Mouse (Mus musculus): ENCODE data around the gene Dmbx1. TPM values are rescaled to one million over a fixed set of nuclear protein-coding genes. Genes with fewer than 3 reads are reported as not detected.

Dmbx1 gene
- polyA plus RNA-seq, 1 experiment from 2014 or later, result not detected

- Histone ChIP-seq H3K9me3 (no peaks in the 10 kb centered on the region), H3K27me3 (replicated peaks) (peaks cover 31% of the 10 kb centered on the region), H3K4me2 (replicated peaks) (no peak overlapping the region), H3K27ac (no peak overlapping the region), H3K4me1 (replicated peaks) (no peaks in the 10 kb centered on the region), H3K36me3 (no peaks in the 10 kb centered on the region), H3K4me3 (replicated peaks) (no peak overlapping the region), H3K9ac (no peak overlapping the region)
- 20% methylated on average over 7 of the region's 7 CpGs for WGBS
- no peak for ATAC-seq
Measured at GRCm38 (mm10) chr4:115905701-115906100, 34.0 kb downstream of the Dmbx1 start.

DNA sequence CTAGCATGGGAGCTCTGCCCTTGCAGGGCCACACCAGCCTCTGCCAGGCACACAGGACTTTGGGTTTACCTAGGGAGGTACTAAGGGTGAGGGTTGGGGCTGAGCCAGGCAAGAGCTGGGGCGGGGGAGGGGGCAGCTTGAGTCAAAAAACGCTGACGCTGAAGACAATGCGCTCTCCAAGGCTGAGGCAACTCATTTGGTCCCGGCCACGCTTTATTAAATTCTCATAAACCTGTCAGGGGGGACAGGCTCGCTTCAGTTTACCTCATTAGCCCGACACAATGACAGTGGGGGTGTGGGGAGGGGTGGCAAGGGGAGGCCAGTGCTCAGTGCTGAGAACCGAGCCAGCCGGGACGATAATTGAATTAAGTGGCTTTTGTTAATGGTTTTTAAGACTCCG, 35.4 kb downstream of the Dmbx1 start:
- Histone ChIP-seq H3K27me3 (replicated peaks) (peaks cover 43% of the 10 kb centered on the region), H3K27ac (no peak overlapping the region), H3K9ac (no peak overlapping the region), H3K4me1 (replicated peaks) (no peaks in the 10 kb centered on the region), H3K4me2 (replicated peaks) (no peak overlapping the region), H3K4me3 (replicated peaks) (no peak overlapping the region), H3K9me3 (no peaks in the 10 kb centered on the region), H3K36me3 (no peaks in the 10 kb centered on the region)
- 21% methylated on average over 12 of the region's 12 CpGs for WGBS
- ATAC-seq, result no peak

GRCm38 (mm10) chr4:115902816-115903215, 36.9 kb downstream of the Dmbx1 start:
- no peaks in the 10 kb centered on the region for H3K36me3 ChIP-seq
- no peak overlapping the region for H3K4me2 ChIP-seq (replicated peaks)
- WGBS, result 17% methylated on average over 5 of the region's 5 CpGs
- no peak overlapping the region for H3K4me3 ChIP-seq (replicated peaks)
- H3K27me3 ChIP-seq (replicated peaks), result peaks cover 55% of the 10 kb centered on the region
- H3K9me3 ChIP-seq, result no peaks in the 10 kb centered on the region
- no peak for ATAC-seq
- H3K9ac ChIP-seq, result no peak overlapping the region
- H3K4me1 ChIP-seq (replicated peaks), result peaks cover 5% of the 10 kb centered on the region; the same call in 1 of the 2 replicates
- no peak overlapping the region for H3K27ac ChIP-seq

DNA sequence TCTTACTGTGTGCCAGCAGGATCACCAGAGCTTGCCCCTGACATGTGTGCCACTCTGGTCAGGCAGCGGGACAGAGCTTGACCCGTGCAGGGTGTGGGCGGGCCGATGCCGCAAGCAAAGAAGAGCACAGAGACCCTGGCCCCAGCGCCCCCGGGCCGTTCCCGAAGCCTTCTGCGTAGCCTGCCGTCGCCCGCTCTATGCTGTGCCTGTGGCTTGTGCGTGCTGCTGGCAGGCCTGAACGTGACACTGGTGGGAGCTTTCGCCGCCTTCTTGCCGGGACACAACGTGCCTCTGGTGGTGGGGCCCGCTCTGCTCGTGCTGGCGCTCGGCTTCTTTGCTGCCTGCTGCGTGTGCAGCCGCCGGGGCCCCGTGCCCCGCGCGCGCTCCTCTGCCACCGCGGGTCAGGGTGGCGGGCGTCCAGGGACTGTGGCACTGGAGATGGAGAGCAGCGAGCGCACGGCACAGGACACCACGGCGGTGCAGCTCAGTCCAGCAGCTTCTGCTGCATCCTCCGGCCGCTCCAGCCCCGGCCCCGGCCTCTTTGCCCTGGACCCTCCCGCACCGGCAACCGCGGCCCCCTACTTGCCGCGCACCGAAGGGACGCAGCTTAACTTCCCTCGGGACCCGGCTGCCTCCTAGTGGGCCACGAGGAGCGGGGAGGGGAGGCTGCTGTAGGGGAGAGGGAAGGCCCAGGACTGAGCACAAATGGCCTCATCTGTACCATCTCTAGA, 41.7 kb downstream of the Dmbx1 start:
- H3K4me1 ChIP-seq (replicated peaks), result peaks cover 5% of the 10 kb centered on the region; the same call in 1 of the 2 replicates
- under 1% methylated on average over 56 of the region's 56 CpGs for WGBS
- H3K4me2 ChIP-seq (replicated peaks), result peak overlapping the region; percentile 75
- no peak overlapping the region; the same call in 1 of the 2 replicates for H3K9ac ChIP-seq
- peak; percentile 35 for ATAC-seq
- H3K36me3 ChIP-seq, result no peaks in the 10 kb centered on the region
- H3K27ac ChIP-seq, result no peak overlapping the region
- no peaks in the 10 kb centered on the region for H3K9me3 ChIP-seq
- H3K27me3 ChIP-seq (replicated peaks), result peaks cover 53% of the 10 kb centered on the region
- peak overlapping the region; percentile 35 for H3K4me3 ChIP-seq (replicated peaks)

GRCm38 (mm10) chr4:115894281-115894680, 45.4 kb downstream of the Dmbx1 start:
- no peak overlapping the region for H3K27ac ChIP-seq
- H3K9ac ChIP-seq, result no peak overlapping the region
- no peak overlapping the region for H3K4me3 ChIP-seq (replicated peaks)
- no peak overlapping the region for H3K4me2 ChIP-seq (replicated peaks)
- no peak for ATAC-seq
- H3K36me3 ChIP-seq, result no peaks in the 10 kb centered on the region
- WGBS, result 17% methylated on average over 3 of the region's 3 CpGs
- H3K27me3 ChIP-seq (replicated peaks), result peaks cover 53% of the 10 kb centered on the region
- no peaks in the 10 kb centered on the region for H3K9me3 ChIP-seq
- H3K4me1 ChIP-seq (replicated peaks), result peaks cover 10% of the 10 kb centered on the region; the same call in 1 of the 2 replicates

DNA sequence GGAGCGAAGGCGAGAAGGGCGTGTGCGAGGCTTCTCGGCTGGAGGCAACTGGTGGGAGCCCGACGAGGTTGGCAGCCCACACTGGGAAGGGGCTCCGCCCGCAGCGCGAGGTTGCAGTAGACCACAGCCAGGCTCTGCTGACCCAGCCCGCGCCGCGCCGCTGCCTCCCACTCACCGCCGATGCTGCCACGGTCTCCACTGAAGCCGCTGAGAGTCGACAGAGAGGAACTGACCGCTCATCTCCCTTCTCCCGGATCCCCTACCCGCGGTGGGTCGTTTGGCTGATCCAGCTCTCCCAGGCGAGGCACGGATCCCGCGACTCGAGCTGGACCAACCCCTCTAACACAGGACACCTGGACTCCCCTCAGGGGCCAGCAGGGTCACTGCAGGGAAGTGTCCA, 49.2 kb downstream of the Dmbx1 start, which contains the start of gene 6430628N08Rik:
Gene 6430628N08Rik, plus strand, starts transcription at position 113 of the 400 bp plus-strand sequence.
- H3K4me2 ChIP-seq (replicated peaks), result peak within 1 kb of the TSS; percentile 58

DNA sequence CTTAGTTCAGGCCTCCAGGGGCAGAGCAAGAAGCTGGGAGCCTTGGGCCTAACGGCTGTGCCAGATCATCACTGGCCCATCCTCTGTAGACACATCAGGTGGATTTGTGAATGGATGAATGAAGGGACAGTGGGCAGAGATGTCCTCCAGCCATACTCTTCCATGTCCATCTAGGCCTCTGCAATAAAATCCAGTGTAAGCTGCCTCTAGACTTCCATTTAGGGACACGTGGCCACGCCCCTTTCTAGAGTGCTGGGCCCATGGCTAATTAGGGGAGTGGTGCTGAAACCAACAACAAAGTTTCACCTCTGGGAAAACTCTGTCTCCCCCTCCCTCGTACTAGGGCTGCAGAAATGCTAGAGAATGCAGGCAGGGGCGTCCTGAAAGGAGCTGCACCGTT, 49.7 kb downstream of the Dmbx1 start:
- 14% methylated on average over 6 of the region's 6 CpGs for WGBS
- no peaks in the 10 kb centered on the region for H3K9me3 ChIP-seq
- no peaks in the 10 kb centered on the region for H3K36me3 ChIP-seq
- H3K9ac ChIP-seq, result no peak overlapping the region
- peaks cover 5% of the 10 kb centered on the region; the same call in 1 of the 2 replicates for H3K4me1 ChIP-seq (replicated peaks)
- peak overlapping the region; percentile 58 for H3K4me2 ChIP-seq (replicated peaks)
- ATAC-seq, result 0 out of 2 replicates have a peak, but pooled peaks have one; percentile 28
- H3K27me3 ChIP-seq (replicated peaks), result peaks cover 28% of the 10 kb centered on the region
- peak overlapping the region; percentile 23; the same call in 1 of the 2 replicates for H3K4me3 ChIP-seq (replicated peaks)
- no peak overlapping the region for H3K27ac ChIP-seq

More for the DNA sequence above, 49.2 kb downstream of the Dmbx1 start, which contains the start of gene 6430628N08Rik:
- Histone ChIP-seq H3K9ac (no peak within 1 kb of the TSS), H3K27me3 (replicated peaks) (peaks cover 28% of the 10 kb centered on the region), H3K4me3 (replicated peaks) (peak within 1 kb of the TSS; percentile 23; the same call in 1 of the 2 replicates), H3K36me3 (no peaks in the 10 kb centered on the region), H3K4me1 (replicated peaks) (peaks cover 5% of the 10 kb centered on the region; the same call in 1 of the 2 replicates), H3K9me3 (no peaks in the 10 kb centered on the region), H3K27ac (no peak within 1 kb of the TSS)
- ATAC-seq, result 0 out of 2 replicates have a peak, but pooled peaks have one; percentile 43
- WGBS, result under 1% methylated on average over 31 of the region's 31 CpGs

DNA sequence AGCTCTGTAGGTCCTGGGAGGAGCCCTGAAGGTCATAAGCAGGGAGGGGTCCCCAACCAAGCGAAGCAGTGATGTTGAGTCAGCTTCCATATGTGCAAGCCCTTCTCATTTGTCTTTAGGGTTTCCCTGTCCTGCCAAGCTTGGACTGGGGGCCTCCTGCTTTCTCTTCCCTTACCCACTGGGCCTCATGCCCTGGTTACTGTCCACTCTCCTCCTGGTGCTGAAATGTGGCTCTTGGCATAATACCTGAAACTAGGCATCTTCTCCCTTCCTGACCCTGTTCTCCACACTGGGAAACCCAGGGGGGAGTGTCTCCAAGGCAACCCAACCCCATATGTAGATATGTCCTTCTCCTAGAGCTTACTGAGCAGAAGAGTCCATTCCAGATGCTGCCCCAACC, 52.9 kb downstream of the Dmbx1 start:
- ATAC-seq, result no peak
- no peak overlapping the region for H3K27ac ChIP-seq
- H3K36me3 ChIP-seq, result no peaks in the 10 kb centered on the region
- no peak overlapping the region for H3K4me2 ChIP-seq (replicated peaks)
- H3K4me1 ChIP-seq (replicated peaks), result peaks cover 5% of the 10 kb centered on the region; the same call in 1 of the 2 replicates
- 45% methylated on average over 1 of the region's 1 CpGs for WGBS
- H3K4me3 ChIP-seq (replicated peaks), result no peak overlapping the region
- no peak overlapping the region for H3K9ac ChIP-seq
- no peaks in the 10 kb centered on the region for H3K9me3 ChIP-seq
- peaks cover 23% of the 10 kb centered on the region for H3K27me3 ChIP-seq (replicated peaks)

GRCm38 (mm10) chr4:115885846-115886245, 53.9 kb downstream of the Dmbx1 start:
- ATAC-seq, result no peak
- peaks cover 5% of the 10 kb centered on the region; the same call in 1 of the 2 replicates for H3K4me1 ChIP-seq (replicated peaks)
- H3K27ac ChIP-seq, result no peak overlapping the region
- H3K4me2 ChIP-seq (replicated peaks), result no peak overlapping the region
- WGBS, result 72% methylated on average over 3 of the region's 3 CpGs
- no peak overlapping the region for H3K4me3 ChIP-seq (replicated peaks)
- no peaks in the 10 kb centered on the region for H3K36me3 ChIP-seq
- H3K9me3 ChIP-seq, result no peaks in the 10 kb centered on the region
- peaks cover 14% of the 10 kb centered on the region for H3K27me3 ChIP-seq (replicated peaks)
- H3K9ac ChIP-seq, result no peak overlapping the region

DNA sequence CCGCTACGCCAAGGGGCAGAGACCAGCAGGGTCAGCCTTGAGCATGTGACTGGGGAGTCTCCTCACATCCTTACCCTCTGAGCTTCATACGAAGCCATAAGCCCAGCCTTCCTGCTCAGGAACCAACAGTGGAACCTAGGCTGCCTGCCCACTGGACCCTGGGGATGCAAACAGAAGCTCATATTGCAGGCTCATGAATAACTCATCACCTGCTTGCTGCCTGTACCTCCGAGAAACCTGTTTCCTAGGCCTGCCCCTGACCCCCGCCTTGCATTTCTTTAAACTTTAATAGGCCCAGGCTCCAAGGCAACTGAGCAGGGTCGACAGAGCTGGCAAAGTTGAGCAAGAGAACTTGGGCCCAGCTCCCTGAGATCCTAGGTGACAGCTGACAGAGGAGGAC, 55.7 kb downstream of the Dmbx1 start, which contains the start of gene Kncn:
Gene Kncn, plus strand, starts transcription at position 379 of the 400 bp plus-strand sequence.
- Histone ChIP-seq H3K4me2 (replicated peaks) (no peak within 1 kb of the TSS), H3K9me3 (no peaks in the 10 kb centered on the region), H3K9ac (no peak within 1 kb of the TSS), H3K27ac (no peak within 1 kb of the TSS), H3K4me1 (replicated peaks) (no peaks in the 10 kb centered on the region), H3K4me3 (replicated peaks) (no peak within 1 kb of the TSS), H3K36me3 (no peaks in the 10 kb centered on the region), H3K27me3 (replicated peaks) (0 out of 2 replicates have a peak, but pooled peaks cover 2% of the 10 kb centered on the region)
- WGBS, result 76% methylated on average over 6 of the region's 6 CpGs
- ATAC-seq, result no peak

GRCm38 (mm10) chr4:115882195-115882594, 57.5 kb downstream of the Dmbx1 start:
- Histone ChIP-seq H3K27ac (no peak overlapping the region), H3K36me3 (no peaks in the 10 kb centered on the region), H3K9me3 (no peaks in the 10 kb centered on the region), H3K27me3 (replicated peaks) (no peaks in the 10 kb centered on the region), H3K9ac (no peak overlapping the region), H3K4me1 (replicated peaks) (no peaks in the 10 kb centered on the region), H3K4me2 (replicated peaks) (no peak overlapping the region), H3K4me3 (replicated peaks) (no peak overlapping the region)
- 53% methylated on average over 4 of the region's 4 CpGs for WGBS
- no peak for ATAC-seq

GRCm38 (mm10) chr4:115881183-115881582, 58.5 kb downstream of the Dmbx1 start:
- 30% methylated on average over 1 of the region's 1 CpGs for WGBS
- H3K4me3 ChIP-seq (replicated peaks), result no peak overlapping the region
- H3K27ac ChIP-seq, result no peak overlapping the region
- H3K36me3 ChIP-seq, result no peaks in the 10 kb centered on the region
- no peaks in the 10 kb centered on the region for H3K27me3 ChIP-seq (replicated peaks)
- ATAC-seq, result no peak
- no peak overlapping the region for H3K4me2 ChIP-seq (replicated peaks)
- no peak overlapping the region for H3K9ac ChIP-seq
- H3K4me1 ChIP-seq (replicated peaks), result no peaks in the 10 kb centered on the region
- no peaks in the 10 kb centered on the region for H3K9me3 ChIP-seq

All from intestine, embryonic 15.5 days (tissue).